Mouse (Mus musculus): ENCODE results near the gene AC124502.3.

The AC124502.3 gene

DNA sequence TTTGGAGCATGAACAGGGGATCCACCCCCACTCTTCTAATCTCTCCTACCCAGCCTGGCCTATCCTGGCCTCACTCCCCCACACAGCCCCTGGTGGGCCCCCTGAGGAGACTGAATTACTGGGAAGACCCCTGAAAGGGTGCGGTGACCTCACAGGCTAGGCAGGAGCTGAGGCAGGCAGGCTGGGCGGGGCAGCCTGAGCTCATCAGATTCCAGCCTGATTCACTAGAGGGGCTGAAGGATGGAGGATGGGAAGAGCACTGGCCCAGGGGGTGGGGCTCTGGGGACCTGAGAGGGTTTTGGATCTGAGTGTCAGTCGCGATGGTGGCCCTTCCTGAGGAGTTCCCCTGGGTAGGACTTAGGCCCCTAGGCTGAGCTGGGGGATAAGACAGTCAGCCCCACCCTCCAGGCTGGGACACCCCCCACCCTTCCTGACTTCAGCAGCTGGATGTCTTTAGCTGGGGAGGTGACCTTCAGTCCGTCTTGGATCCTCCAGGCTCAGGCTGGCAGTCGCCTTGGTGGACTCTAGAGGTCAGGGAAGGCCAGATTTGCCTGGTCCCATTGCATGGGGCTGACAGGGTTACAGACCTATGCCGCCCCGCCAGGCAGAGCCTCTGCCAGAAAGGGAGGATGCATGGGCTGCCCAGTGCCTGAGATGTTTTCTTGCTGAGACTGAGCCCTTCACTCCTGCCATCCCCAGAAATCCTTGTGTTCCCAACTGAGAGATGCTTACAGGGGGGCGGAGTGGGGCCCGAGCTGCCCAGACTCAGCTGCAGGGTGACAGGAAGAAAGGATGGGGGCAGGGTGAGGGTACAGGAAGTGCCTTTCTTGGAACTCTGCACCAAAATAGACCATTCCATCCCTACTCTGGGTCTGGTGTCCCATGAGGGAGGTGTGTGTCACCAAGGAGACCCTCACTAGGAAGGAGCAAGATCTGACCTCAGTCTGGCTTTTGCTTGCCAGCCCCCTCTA, 20.4 kb downstream of the AC124502.3 start:
- in situ Hi-C loops (cut with MseI, MboI), result no loop called here

DNA sequence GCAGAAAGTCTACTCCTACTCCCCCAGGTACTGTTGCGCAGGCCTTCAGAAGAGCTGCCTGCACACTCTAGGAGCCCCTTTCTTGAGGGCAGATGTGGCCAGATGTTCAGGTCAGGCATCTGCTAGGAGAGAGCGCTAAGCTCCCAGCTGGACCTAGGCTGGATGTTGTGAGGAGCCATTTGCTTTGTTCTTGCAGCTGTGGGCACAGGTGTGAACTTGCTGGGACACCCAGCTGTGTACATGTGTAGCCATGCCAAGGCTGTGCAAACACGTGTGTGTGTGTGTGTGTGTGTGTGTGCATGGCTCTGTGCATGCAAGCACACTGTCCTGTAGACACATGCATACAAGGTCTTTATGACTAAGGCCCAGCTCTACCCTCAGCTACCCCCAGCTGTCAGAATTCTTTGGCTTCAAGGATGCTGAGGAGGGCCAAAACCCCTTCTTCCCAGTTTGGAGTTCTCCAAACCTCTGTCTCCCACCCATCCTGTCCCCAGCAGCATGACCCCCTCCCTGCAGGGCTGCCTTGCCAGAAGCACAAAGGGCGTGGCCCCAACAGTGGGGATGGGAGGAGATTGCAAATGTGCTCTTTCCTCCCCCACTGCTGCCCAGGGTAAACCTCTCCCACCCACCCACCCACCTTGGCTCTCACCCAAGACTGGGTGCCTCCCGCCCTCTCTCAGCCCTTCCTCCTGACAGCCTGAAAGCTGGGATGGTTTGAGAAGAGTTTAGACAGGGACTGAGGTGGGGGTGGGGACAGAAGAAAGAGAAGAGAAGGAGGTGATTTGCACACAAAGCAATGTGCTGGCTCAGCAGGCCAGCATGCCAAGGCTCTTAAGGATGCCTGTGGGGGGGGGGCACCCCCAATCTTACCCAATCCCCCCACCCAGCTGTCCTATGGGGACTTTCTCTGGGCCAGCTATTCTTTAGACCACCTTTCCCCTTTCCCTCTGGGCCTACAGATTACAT, 22.0 kb downstream of the AC124502.3 start:
- in situ Hi-C loops (cut with MseI, MboI), result no loop called here

DNA sequence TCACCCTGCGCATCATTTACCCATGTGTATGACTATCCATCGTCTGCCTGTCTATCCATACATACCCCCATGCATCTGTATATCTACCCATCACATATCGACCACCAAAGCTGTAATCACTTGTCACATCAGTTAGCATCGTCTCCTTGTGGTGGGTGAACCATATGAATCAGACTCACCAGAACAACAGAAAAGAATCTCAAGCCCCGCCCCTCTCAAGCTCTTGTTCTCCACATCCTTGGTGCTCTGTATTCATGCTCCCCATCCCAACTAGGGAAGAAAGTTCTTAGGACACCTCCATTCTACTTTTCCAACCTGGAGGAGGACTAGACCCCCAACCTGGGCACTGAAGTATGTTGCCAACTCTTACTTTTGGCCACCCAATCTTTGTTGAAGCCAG, 23.4 kb downstream of the AC124502.3 start:
- in situ Hi-C loops (cut with MseI, MboI), result no loop called here

DNA sequence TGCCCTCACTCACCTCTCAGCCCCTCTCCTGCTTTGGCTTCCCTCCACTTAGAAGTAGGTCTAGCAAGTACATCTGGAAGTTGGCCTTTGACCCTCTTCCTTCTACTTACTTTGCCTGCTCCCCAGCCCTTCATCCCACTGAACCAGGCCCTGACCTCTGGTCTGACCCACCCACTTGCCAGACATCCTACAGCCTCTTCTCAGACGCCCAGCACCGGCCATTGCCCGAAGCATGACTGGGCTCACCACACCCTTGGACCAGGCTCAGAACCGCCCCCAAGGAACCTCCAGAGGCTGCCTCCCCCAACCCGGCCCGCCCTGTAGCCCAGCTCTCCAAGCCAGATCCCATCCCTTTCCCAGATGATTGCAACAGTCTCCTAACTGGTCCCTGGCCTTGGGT, 23.8 kb downstream of the AC124502.3 start:
- in situ Hi-C loops (cut with MseI, MboI), result no loop called here

DNA sequence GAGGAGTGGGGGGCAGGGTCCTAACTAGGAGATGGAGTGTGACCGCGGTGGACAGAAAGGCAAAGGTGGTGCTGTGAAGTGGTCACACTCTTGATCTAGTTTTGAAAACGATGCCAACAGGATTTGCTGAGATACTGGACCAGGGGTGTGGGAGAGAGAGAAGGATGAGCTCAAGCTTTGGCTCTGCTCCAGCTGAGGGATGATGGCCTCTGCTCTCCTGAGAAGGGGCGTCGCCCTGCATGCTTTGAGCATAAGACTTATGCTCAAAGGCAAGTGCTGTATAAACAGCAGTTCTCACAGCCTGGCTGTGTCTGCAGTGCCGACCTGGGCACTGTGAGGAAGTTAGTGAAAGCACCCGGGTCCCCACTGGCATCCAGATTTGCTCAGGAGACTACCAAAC, 26.4 kb downstream of the AC124502.3 start:
- in situ Hi-C loops (cut with MseI, MboI), result no loop called here

DNA sequence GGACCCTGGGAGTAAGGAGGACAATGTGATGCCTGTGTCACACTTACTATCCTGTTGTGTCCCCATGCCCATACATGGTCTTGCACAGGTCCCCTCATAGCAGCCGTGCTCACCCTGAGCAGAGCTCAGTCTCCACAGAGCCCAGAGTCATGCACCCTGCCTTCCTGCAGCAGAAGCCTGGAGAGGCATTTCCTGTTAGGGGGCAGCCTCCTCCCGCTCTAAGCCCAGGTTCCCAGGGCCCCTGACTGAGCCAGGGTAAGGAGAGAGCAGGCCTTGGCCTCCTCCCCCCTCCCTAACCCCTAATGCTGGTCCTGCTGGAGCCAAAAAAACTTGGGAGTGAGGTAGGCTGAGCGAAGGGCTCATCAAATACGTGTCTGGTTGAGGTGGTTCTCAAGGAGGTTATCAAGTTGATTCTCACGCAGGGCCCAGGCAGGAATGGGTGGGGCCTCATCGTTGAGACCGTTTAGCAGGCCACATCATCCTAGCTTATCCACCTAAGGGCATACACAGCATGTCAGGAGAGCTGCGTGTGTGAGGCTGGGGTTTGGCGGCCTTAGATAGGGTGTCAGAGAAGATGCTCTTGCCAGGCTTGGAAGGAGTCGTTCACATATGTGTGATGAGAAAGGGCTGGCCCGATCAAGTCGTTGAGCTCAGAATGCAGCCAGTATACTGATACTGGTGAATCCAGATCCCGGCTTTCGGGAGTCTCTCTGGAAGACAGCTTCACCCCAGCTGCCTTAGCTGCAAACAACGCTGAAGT, 28.5 kb downstream of the AC124502.3 start:
- in situ Hi-C loops (cut with MseI, MboI), result no loop called here

DNA sequence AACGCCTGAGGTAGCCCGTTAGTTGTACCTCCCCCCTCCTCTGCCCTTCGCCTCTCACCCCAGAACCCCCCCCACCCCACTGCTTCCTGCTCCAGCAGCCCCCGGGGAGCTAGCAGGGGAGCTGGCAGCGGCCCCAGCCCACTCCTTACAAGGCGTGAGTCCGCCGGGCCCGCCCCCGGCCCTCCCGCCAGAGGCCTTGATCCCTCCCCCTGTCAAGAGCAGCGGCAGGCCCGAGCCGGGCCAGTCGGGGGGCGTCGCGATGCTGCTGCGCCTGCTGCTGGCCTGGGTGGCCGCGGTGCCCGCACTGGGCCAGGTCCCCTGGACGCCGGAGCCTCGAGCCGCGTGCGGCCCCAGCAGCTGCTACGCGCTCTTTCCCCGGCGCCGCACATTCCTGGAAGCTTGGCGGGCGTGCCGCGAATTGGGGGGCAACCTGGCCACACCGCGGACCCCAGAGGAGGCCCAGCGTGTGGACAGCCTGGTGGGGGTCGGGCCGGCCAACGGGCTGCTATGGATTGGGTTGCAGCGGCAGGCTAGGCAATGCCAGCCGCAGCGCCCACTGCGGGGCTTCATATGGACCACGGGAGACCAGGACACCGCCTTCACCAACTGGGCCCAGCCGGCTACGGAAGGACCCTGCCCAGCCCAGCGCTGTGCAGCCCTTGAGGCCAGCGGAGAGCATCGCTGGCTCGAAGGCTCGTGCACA, 29.3 kb downstream of the AC124502.3 start, which contains the start of gene Cd248:
Gene Cd248, plus strand, starts transcription at position 212 of the 703 bp plus-strand sequence.
- in situ Hi-C loops (cut with MseI, MboI), result no loop called here

DNA sequence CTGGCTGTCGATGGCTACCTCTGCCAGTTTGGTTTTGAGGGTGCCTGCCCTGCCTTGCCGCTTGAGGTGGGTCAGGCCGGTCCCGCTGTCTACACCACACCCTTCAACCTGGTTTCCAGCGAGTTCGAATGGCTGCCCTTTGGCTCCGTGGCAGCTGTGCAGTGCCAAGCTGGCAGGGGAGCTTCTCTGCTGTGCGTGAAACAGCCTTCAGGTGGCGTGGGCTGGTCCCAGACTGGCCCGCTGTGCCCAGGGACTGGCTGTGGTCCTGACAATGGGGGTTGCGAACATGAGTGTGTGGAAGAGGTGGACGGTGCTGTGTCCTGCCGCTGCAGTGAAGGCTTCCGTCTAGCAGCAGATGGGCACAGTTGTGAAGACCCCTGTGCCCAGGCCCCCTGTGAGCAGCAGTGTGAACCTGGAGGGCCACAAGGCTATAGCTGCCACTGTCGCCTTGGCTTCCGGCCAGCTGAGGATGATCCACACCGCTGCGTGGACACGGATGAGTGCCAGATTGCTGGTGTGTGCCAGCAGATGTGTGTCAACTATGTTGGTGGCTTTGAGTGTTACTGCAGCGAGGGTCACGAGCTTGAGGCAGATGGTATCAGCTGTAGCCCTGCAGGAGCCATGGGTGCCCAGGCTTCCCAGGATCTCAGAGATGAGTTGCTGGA, 30.0 kb downstream of the AC124502.3 start:
- in situ Hi-C loops (cut with MseI, MboI), result no loop called here

DNA sequence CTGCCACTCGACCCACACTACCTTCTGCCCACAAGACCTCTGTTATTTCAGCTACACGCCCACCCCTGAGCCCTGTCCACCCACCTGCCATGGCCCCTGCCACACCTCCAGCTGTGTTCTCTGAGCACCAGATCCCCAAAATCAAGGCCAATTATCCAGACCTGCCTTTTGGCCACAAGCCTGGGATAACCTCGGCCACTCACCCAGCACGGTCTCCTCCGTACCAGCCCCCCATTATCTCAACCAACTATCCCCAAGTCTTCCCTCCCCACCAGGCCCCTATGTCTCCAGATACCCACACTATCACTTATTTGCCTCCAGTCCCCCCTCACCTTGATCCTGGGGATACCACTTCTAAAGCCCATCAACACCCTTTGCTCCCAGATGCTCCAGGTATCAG, 30.8 kb downstream of the AC124502.3 start:
- in situ Hi-C loops (cut with MseI, MboI), result no loop called here

DNA sequence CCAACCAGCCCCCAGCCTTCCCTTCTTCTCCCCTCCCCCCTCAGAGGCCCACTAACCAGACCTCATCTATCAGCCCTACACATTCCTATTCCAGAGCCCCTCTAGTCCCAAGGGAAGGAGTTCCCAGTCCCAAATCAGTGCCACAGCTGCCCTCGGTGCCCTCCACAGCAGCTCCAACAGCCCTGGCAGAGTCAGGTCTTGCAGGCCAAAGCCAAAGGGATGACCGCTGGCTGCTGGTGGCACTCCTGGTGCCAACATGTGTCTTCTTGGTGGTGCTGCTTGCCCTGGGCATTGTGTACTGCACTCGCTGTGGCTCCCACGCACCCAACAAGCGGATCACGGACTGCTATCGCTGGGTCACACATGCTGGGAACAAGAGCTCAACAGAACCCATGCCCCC, 31.3 kb downstream of the AC124502.3 start:
- in situ Hi-C loops (cut with MseI, MboI), result no loop called here

DNA sequence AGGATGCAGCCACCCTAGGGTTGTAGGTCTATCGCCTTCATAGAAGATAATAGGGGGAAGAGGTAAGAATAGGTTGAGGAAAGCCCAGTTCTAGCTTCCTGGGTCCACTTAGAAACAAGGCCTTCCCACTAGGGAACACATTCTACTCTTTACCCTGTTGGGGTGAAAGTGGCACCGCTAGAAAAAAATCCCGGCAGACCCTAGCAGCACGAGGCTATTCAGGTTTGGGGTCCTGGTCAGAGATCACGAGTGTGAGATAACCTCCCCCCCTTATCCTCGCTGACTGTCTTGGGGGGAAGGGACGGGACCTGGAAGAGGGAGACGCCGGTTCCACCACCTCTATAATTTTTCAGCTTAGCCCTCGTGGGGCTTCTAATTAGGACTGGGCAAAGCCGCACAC, 32.4 kb downstream of the AC124502.3 start:
- in situ Hi-C loops (cut with MseI, MboI), result no loop called here

DNA sequence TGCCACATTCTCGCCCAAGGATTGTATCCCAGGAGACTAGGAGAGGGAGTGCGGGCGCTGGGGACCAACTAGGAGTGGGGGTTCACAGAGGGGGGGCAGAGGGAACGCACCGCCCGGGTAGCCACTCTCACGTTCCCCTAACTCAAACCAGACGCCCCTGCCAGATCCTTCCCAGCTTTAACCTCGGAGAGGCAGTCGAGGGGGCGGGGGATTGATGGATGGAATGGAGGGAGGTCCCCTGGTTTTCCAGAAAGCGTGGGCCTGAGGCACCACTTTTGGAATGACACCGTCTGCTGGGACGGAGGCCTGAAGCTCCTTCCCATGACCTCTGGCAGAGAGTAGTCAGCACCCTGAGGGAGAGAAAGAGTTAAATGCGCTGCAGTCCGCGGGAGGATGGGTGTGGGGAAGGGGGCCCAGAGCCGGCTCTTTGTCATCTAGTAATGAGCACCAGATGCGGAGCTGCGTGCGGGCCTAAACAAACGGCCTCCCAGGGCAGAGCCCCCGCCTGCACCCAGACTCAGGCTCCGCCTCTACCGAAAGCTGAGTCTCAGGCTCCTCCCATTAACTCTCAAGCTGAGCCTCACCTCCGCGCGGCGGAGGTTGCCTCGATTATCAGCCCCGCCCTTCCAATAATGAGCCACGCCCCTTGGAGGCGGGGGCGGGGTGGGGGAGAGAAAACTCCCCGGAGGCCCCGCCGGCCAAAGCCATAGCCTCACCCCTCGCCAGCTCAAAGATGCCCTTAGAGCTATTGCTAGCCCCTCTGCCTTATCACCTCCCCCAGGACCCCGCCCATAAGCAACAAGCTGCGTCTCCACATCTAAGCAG, 33.1 kb downstream of the AC124502.3 start:
- in situ Hi-C loops (cut with MseI, MboI), result no loop called here

DNA sequence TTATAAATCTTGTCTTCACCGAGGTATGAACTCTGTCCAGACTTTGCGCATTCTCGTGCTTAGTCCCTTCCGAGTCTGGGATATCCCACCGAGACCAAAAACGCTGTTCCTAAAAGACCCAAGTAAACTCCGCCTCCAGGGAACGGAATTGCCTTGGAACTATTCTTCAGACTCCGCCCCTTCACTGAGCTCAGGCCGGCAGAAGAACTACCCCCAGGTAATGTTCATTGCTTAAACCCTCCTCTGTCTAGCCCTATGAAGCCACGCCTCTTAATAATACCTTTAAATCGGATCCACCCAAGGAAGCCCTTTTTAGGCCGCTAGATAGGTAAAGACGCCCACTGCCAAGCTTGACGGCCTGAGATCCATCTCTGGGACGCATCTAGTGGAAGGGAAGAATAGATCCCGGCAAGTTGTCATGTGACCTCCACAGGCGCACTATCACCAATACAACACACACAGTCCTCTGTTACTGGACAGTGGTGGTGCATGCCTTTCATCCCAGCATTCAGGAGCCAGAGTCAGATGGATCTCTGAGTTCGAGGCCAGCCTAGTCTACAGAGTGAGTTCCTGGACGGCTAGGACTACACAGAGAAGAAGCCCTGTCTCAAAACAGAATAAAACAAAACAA, 33.8 kb downstream of the AC124502.3 start:
- in situ Hi-C loops (cut with MseI, MboI), result no loop called here

DNA sequence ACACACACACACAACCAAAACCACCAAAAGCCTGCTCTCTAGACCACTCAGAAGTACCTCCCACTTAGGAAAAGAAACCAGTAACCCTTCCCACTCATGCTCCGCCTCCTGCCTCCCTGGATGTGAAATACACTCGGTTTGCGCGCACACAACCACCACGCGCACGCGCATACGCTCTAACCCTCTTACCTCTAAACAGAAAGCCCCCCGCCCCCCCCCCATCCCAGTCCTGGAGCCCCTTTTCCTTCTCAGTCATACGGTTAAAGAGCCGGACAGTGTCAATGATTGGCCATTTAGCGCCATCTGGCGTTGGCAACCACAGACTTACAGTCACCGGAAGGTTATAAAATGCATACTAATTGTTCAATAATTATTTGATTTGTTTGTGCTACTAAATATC, 34.3 kb downstream of the AC124502.3 start:
- in situ Hi-C loops (cut with MseI, MboI), result no loop called here

DNA sequence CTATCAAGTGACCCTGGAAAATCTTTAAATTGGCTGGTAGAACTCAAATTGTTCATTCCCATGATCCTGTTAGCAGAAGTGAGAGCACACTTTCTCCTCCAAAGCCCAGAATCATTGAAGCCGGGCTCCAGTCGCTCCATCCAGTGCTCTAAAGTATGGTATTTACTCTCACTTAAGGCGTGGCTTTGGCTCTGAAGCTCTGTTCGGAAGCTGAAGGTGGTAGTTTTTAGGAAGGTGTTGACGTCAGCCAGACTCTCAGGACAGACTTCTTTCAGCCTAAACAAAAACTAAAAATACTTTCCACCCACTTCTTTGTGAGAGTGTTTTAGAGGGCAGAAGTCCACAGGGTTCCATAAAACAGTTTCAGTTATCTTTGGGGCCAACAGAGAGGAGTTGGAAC, 34.8 kb downstream of the AC124502.3 start:
- in situ Hi-C loops (cut with MseI, MboI), result no loop called here

DNA sequence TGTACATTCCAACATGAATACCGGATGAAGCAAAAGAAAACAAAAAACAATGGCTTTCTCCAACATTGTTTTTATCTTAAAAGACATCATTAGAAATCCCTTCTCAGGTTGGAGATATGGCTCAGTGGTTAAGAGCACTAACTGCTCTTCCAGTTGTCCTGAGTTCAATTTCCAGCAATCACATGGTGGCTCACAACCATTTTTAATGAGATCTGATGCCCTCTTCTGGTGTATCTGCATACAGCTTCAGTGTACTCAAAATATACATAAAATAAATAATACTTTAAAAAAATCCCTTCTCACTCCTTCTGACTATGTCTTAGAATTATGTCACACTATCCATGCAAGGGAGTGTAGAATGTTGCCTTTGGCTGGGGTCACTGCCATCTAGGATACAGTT, 40.6 kb downstream of the AC124502.3 start:
- in situ Hi-C loops (cut with MseI, MboI), result no loop called here

DNA sequence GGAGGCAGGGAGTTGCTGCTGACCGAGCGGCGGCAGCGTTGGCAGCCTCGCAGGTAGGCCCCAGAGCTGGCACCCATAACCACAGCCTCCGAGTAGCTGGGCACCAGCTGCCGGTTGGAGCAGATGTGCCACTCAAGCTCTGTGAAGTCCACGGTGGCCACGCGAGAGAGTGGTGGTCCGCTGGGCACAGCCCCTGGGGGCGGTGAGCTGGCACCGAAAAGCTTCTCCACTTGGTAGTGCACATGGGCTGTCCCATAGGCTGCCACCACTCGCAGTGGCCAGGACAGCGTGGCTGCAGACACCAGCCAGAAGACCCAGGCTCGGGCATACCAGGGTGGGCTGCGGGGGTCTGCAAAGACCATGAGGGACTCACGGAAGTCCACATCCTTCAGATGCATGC, 43.3 kb downstream of the AC124502.3 start:
- in situ Hi-C loops (cut with MseI, MboI), result no loop called here

DNA sequence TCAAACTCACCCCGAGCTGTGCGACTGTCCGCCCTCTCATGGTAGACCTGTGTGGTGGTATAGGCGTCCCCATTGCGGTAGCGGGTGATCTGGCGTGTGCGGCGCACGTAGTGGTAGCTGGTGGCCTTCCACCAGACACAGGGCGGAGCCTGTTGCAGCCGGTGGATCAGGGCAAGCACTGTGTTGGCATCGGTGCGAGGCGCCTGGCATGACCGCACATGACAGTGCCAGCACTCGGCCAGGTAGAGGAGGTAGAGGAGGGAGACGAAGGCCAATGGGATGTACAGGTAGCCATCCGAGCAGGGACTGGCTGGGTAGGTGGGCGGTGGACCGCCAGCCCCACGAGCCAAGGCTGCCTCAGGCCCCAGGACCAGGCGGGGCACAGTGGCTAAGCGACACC, 43.9 kb downstream of the AC124502.3 start:
- in situ Hi-C loops (cut with MseI, MboI), result no loop called here

All from mouse trophoblast stem cell (cell line).